Mouse (Mus musculus): ENCODE results near the gene Rai1. TPM values are rescaled to one million over a fixed set of nuclear protein-coding genes. Genes with fewer than 3 reads are reported as not detected.

Rai1 gene
- polyA plus RNA-seq (2014; fragmentation: Illumina TruSeq; extraction: RNeasy Lipid Tissue Mini Kit (QIAGEN cat#74804); ENCODE audit: insufficient read depth, low read depth, low replicate concordance) = 9.7 TPM

GRCm38 (mm10) chr11:60104810-60105592 is at the start of gene Rai1:
TSS of gene Rai1 (plus strand) at chr11:60105013.

GRCm38 (mm10) chr11:60222469-60223236 is 117.8 kb downstream of the Rai1 start, which contains the start of gene Srebf1:
TSS of gene Srebf1 (minus strand) at chr11:60222581.

Other genes with a start within 250 kb of the Rai1 start
- gene Med9, start 156.8 kb upstream of the Rai1 start, polyA plus RNA-seq (2014; fragmentation: Illumina TruSeq; extraction: RNeasy Lipid Tissue Mini Kit (QIAGEN cat#74804); ENCODE audit: insufficient read depth, low read depth, low replicate concordance) = 15.4 TPM
- 5.3 TPM for gene Rasd1, start 140.1 kb upstream of the Rai1 start, polyA plus RNA-seq (2014; fragmentation: Illumina TruSeq; extraction: RNeasy Lipid Tissue Mini Kit (QIAGEN cat#74804); ENCODE audit: insufficient read depth, low read depth, low replicate concordance)
- gene Pemt, start 58.5 kb upstream of the Rai1 start, polyA plus RNA-seq (2014; fragmentation: Illumina TruSeq; extraction: RNeasy Lipid Tissue Mini Kit (QIAGEN cat#74804); ENCODE audit: insufficient read depth, low read depth, low replicate concordance) = 5.9 TPM
- gene Srebf1, start 117.6 kb downstream of the Rai1 start, polyA plus RNA-seq (2014; fragmentation: Illumina TruSeq; extraction: RNeasy Lipid Tissue Mini Kit (QIAGEN cat#74804); ENCODE audit: insufficient read depth, low read depth, low replicate concordance) = 37.1 TPM
- 26.7 TPM for gene Tom1l2, start 247.9 kb downstream of the Rai1 start, polyA plus RNA-seq (2014; fragmentation: Illumina TruSeq; extraction: RNeasy Lipid Tissue Mini Kit (QIAGEN cat#74804); ENCODE audit: insufficient read depth, low read depth, low replicate concordance)
- 20.1 TPM for gene Drc3, start 248.3 kb downstream of the Rai1 start, polyA plus RNA-seq (2014; fragmentation: Illumina TruSeq; extraction: RNeasy Lipid Tissue Mini Kit (QIAGEN cat#74804); ENCODE audit: insufficient read depth, low read depth, low replicate concordance)